Mouse (Mus musculus) left cerebral cortex, adult 6 months (tissue): Measurements from ENCODE around the gene Nup214. TPM values are rescaled to one million over a fixed set of nuclear protein-coding genes. Genes with fewer than 3 reads are reported as not detected.

Experiments
- long read RNA-seq, 2 experiments: library from polyadenylated mRNA; unstranded; transcript quantifications; one replicate each; pipeline ENCODE4 v2.0.0; 2019 to 2020
- polyA plus RNA-seq: library from polyadenylated mRNA; unstranded; fragments of <200 nt; fragmentation: Nextera tagmentation; gene quantifications from 2 replicates; pipeline ENCODE4 v1.2.3, GENCODE M21; 2021

The Nup214 gene
- polyA plus RNA-seq: 23.6 and 24.2 TPM in 2 replicates
- long read RNA-seq, experiment 1, full-length matches to known transcripts: 9 of 32 reads
- long read RNA-seq, experiment 1, partial matches to known transcripts: 16 of 32 reads
- long read RNA-seq, experiment 1, other reads (novel, unspliced or antisense): 7 of 32 reads
- long read RNA-seq, experiment 2, partial matches to known transcripts: 10 of 13 reads
- long read RNA-seq, experiment 2, other reads (novel, unspliced or antisense): 2 of 13 reads

GRCm38 (mm10) chr2:31974141-31974808, at the start of gene Nup214:
Gene Nup214, plus strand, starts transcription at chr2:31974436.

GRCm38 (mm10) chr2:31950058-31950871, 24.0 kb upstream of the Nup214 start, which contains the start of gene Aif1l:
Gene Aif1l, plus strand, starts transcription at chr2:31950139.

GRCm38 (mm10) chr2:32084111-32084871, 110.1 kb downstream of the Nup214 start, which contains the start of gene Fam78a:
Gene Fam78a, minus strand, starts transcription at chr2:32084857.

GRCm38 (mm10) chr2:32095351-32096121, 121.3 kb downstream of the Nup214 start, which contains the start of gene Plpp7:
Gene Plpp7, plus strand, starts transcription at chr2:32095528.

Other genes with a start within 250 kb of the Nup214 start
- gene Qrfp, start 163.9 kb upstream of the Nup214 start, polyA plus RNA-seq: 0.05 and 0.06 TPM in 2 replicates
- 2.8 and 3.3 TPM in 2 replicates for gene Fibcd1, start 128.4 kb upstream of the Nup214 start, polyA plus RNA-seq
- 0.42 and 0.49 TPM in 2 replicates for gene Lamc3, start 87.1 kb upstream of the Nup214 start, polyA plus RNA-seq
- 9.1 and 9.6 TPM in 2 replicates for gene Aif1l, start 24.3 kb upstream of the Nup214 start, polyA plus RNA-seq
- gene Fam78a, start 110.4 kb downstream of the Nup214 start, polyA plus RNA-seq: 0.61 and 1.9 TPM in 2 replicates
- 38.6 and 46.8 TPM in 2 replicates for gene Plpp7, start 121.1 kb downstream of the Nup214 start, polyA plus RNA-seq
- 28.9 and 41.1 TPM in 2 replicates for gene Prrc2b, start 176.6 kb downstream of the Nup214 start, polyA plus RNA-seq